Mouse (Mus musculus): ENCODE data around the gene Ces4a.
"Not testable (repeated sequence)": the region's sequence is repeated elsewhere in the genome, so short reads cannot be mapped to it uniquely, and the experiment has no call there.

DNA sequence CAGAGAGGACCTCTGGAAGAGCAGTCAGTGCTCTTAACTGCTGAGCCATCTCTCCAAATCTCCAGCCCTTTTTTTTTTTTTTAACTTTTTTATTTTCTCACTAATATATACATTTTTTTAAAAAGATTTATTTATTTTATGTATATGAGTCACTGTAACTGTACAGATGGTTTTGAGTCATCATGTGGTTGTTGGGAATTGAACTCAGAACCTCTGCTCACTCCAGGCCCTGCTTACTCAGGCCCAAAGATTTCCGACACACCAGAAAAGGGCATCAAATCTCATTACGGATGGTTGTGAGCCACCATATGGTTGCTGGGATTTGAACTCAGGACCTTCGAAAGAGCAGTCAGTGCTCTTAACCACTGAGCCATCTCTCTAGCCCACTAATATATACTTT lies 43.7 kb downstream of the Ces4a start:
- not testable (repeated sequence) for TF ChIP-seq CTCF (IDR thresholded peaks at IDR 0.05; ENCODE audit: low read depth); EP300 (optimal IDR thresholded peaks at IDR 0.05)
